Mouse (Mus musculus) bone marrow macrophage, adult 2 months (primary cell): ENCODE measurements around the gene Olfr601.

Source experiments
- CTCF ChIP-seq: IDR thresholded peaks from 2 replicates; pipeline ENCODE4 v1.5.1; 2012; ENCODE audit warnings: low read depth, mild to moderate bottlenecking, low read length, moderate library complexity
- POLR2A ChIP-seq: IDR thresholded peaks from 2 replicates; pipeline ENCODE4 v1.6.1; 2012; ENCODE audit warnings: mild to moderate bottlenecking, low read depth, low read length, borderline replicate concordance

DNA sequence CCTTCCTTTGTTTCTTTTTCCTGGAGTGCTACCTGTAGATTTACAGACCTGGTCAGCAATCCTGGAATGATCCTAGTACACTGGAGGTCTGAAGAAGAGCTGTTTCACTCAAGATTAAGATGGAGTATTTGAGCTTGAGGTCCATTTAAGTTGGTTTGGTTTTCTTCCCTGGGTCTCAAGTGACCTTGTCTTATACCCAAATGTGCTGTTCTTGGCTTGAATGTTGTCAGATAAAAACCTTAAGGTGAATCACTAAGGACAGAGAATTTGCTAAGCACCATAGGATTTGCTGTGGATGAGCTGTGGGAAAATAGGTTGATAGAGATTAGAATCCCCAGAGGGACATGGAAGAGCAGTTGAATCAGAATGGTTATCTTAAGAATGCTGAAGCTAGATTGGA lies 12.9 kb downstream of the Olfr601 start, which contains the start of gene Olfr600:
- no peak for TF ChIP-seq CTCF
- no peak for TF ChIP-seq POLR2A
